Mouse (Mus musculus) lung, postnatal 0 days (tissue): ENCODE results near the gene Fam98c. TPM values are rescaled to one million over a fixed set of nuclear protein-coding genes. Genes with fewer than 3 reads are reported as not detected.
A peak's percentile ranks its signal among the peaks of the same experiment; 100 is the strongest.

Experiments
- ATAC-seq: fragments of 200-750 bp; cut with Nextera tagmentation; 2 replicates; pipeline ENCODE4 v1.8.0; 2017; ENCODE audit warnings: moderate library complexity
- DNase-seq: peaks from one replicate; pipeline ENCODE4 v3.0.0-alpha.2; 2016; ENCODE audit warnings: low spot score
- H3K27ac ChIP-seq: fragments of 300-500 bp; sonication (generic); 2 replicates; pipeline ENCODE4 v1.5.1; 2014; ENCODE audit warnings: antibody characterized with exemption, mild to moderate bottlenecking, low read length, mixed read lengths
- H3K27me3 ChIP-seq: fragments of 300-500 bp; sonication (generic); replicated peaks from 2 replicates; pipeline ENCODE4 v1.6.1; 2014; ENCODE audit warnings: low read length, mixed read lengths; ENCODE audit not compliant: insufficient read depth
- H3K36me3 ChIP-seq: fragments of 300-500 bp; sonication (generic); 2 replicates; pipeline ENCODE4 v1.6.1; 2014; ENCODE audit warnings: low read length, mixed read lengths; ENCODE audit not compliant: insufficient read depth
- H3K4me1 ChIP-seq: fragments of 300-500 bp; sonication (generic); 2 replicates; pipeline ENCODE4 v1.6.1; 2014; ENCODE audit warnings: antibody characterized with exemption, low read depth, low read length, mixed read lengths; ENCODE audit not compliant: insufficient read depth
- H3K4me2 ChIP-seq: fragments of 300-500 bp; sonication (generic); replicated peaks from 2 replicates; pipeline ENCODE4 v1.6.1; 2014; ENCODE audit warnings: low read depth, mild to moderate bottlenecking, low read length, moderate library complexity, mixed read lengths
- H3K4me3 ChIP-seq: fragments of 300-500 bp; sonication (generic); 2 replicates; pipeline ENCODE4 v1.5.1; 2014; ENCODE audit warnings: low read depth, low read length
- H3K9ac ChIP-seq: fragments of 300-500 bp; sonication (generic); replicated peaks from 2 replicates; pipeline ENCODE4 v1.6.1; 2014; ENCODE audit warnings: low read depth, mild to moderate bottlenecking
- H3K9me3 ChIP-seq: fragments of 300-500 bp; sonication (generic); 2 replicates; pipeline ENCODE4 v1.6.1; 2016; ENCODE audit warnings: low read length, mixed read lengths
- CTCF ChIP-seq: IDR thresholded peaks from 2 replicates; pipeline ENCODE4 v1.5.1; 2016; ENCODE audit warnings: antibody characterized with exemption, mild to moderate bottlenecking
- EP300 ChIP-seq: IDR thresholded peaks from 2 replicates; pipeline ENCODE4 v1.6.1; 2016; ENCODE audit warnings: antibody characterized with exemption, mild to moderate bottlenecking, control low read depth
- WGBS: fragments of 180-500 bp; shearing (Covaris S2); extraction: QIAGEN DNeasy Blood & Tissue Kit; methylation state at CpG from one replicate; pipeline ENCODE4 v1.1.7; 2014; 5-methylcytosine and 5-hydroxymethylcytosine counted together
- polyA plus RNA-seq: library from polyadenylated mRNA; unstranded; fragments of >200 nt; fragmentation: Nextera tagmentation; extraction: Ambion mirVana; gene quantifications from 2 replicates; pipeline ENCODE4 v1.2.1, GENCODE M21; 2015

The Fam98c gene
- polyA plus RNA-seq, 1 experiment from 2014 or later = 40.2 TPM

- DNase-seq (peak; percentile 89), ATAC-seq (peak; percentile 92)
- peak overlapping the region; percentile 76 for H3K27ac ChIP-seq
- H3K4me3 ChIP-seq = no peak overlapping the region
- 10% methylated on average over 9 of the region's 9 CpGs for WGBS
- TF ChIP-seq CTCF = no peak
- no peak for TF ChIP-seq EP300
- H3K9me3 ChIP-seq = no peaks in the 10 kb centered on the region
- no peaks in the 10 kb centered on the region for H3K36me3 ChIP-seq
- no peaks in the 10 kb centered on the region for H3K27me3 ChIP-seq
- H3K4me2 ChIP-seq = peak overlapping the region; percentile 25
- no peak overlapping the region for H3K9ac ChIP-seq
- H3K4me1 ChIP-seq = no peaks in the 10 kb centered on the region; the same call in 1 of the 2 replicates
Observed at GRCm38 (mm10) chr7:29162750-29163525, 6.9 kb upstream of the Fam98c start.

DNA sequence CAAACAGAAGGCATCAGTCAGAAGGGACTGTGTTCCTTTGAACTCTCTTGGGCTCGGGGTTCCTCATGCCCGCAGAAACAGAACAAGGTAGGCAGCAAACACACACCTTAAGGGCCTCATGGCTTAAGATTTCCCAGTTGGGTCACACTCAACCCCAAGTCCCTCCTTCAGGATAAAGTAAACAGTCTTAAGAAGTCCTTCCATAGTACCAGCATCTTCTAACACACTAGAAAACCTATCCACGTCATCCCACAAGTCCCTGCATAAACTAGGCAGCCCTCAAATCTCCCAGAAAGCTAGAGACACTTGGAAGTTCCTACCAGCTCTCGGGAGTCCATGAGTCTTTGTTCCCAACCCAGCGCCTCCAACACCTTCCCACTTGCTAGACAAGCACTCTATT, 6.3 kb upstream of the Fam98c start:
- WGBS = 44% methylated on average over 5 of the region's 5 CpGs
- DNase-seq (peak; percentile 69), ATAC-seq (peak; percentile 79)
- Histone ChIP-seq H3K9me3 (no peaks in the 10 kb centered on the region), H3K27ac (peak overlapping the region; percentile 76), H3K4me1 (no peaks in the 10 kb centered on the region; the same call in 1 of the 2 replicates), H3K36me3 (no peaks in the 10 kb centered on the region), H3K9ac (no peak overlapping the region), H3K4me2 (peak overlapping the region; percentile 25), H3K4me3 (no peak overlapping the region), H3K27me3 (no peaks in the 10 kb centered on the region)
- TF ChIP-seq CTCF = no peak
- no peak; the same call in 1 of the 2 replicates for TF ChIP-seq EP300

- H3K4me3 ChIP-seq = no peak overlapping the region
- DNase-seq (no peak), ATAC-seq (no peak)
- H3K36me3 ChIP-seq = no peaks in the 10 kb centered on the region
- no peaks in the 10 kb centered on the region; the same call in 1 of the 2 replicates for H3K4me1 ChIP-seq
- no peak overlapping the region for H3K27ac ChIP-seq
- no peaks in the 10 kb centered on the region for H3K9me3 ChIP-seq
- TF ChIP-seq EP300 (no peak), CTCF (no peak)
- 9% methylated on average over 5 of the region's 5 CpGs for WGBS
- H3K9ac ChIP-seq = no peak overlapping the region
- no peaks in the 10 kb centered on the region for H3K27me3 ChIP-seq
- H3K4me2 ChIP-seq = no peak overlapping the region
Observed at GRCm38 (mm10) chr7:29158264-29158663, 2.2 kb upstream of the Fam98c start.

DNA sequence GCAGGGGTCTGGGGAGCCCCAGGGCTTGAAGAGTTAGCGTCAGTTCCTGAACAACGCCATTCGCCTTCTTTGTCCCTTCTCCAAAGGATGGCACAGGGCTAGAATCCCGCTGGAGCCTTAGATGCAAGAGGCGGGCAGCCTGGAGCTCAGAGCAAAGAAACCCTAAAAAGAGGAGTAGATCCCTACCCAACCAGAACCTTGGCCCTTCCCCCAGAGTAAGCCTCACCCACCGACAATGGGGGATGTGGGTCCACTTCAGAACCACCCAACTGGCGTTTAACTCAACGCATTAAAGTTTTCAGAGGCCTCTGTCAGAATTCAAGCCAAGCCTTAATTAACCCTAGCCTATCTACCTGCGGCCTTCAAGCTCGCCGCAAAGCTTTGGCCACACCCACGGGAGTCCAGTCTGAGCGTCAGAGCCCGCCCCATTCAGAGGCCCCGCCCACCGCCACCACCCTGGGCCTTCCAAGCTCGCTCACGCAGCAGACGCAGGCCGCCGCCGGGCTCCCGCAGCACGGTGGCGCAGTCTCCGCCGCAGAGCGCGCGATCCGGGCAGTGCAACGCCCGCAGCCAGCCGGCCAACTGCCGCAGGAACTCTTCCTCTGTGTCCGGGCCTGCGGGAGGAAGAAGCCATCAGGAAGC, 717 bp downstream of the Fam98c start:
- WGBS = 8% methylated on average over 33 of the region's 37 CpGs
- Histone ChIP-seq H3K9ac (peak overlapping the region; percentile 75), H3K4me3 (peak overlapping the region; percentile 83), H3K27ac (peak overlapping the region; percentile 93), H3K36me3 (no peaks in the 10 kb centered on the region), H3K27me3 (no peaks in the 10 kb centered on the region), H3K4me1 (no peaks in the 10 kb centered on the region), H3K9me3 (no peaks in the 10 kb centered on the region), H3K4me2 (peak overlapping the region; percentile 99)
- DNase-seq = peak; percentile 91
- no peak for TF ChIP-seq EP300
- TF ChIP-seq CTCF = peak; percentile 40
- peak; percentile 94 for ATAC-seq

DNA sequence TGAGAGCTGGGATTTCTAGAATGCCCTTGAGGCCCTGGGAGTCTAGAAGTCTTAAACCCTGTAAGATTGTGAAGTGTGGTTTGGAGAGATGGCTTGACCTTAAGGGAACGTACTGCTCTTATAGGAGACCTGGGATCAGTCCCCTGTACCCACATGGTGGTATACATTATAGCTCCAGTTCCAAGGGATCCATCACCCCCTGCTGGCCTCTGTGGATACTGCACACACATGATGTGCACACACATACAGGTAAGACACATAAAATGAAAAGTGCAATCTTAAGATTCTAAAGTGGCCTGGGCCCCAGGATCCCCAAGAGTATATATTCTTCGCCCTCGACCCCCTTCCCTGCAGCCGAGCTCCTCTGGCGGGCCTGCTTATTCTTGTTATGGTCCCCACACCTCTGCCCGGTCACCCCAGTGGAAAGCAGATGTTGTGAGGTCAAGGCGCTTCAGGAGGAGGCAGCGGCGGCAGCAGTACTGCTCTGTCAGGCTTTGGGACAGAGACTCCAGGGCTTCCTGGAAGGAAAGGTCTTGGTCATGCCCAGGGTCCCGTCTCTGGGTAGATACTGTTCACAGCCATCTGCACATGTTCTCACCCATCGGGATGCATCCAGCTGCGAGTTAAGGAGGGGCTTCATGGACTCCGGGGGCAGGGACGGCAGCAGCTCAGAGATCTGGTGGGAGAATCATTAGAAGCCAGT, 1.9 kb downstream of the Fam98c start:
- 92% methylated on average over 14 of the region's 14 CpGs for WGBS
- H3K4me3 ChIP-seq = no peak overlapping the region
- ATAC-seq (no peak), DNase-seq (no peak)
- H3K9me3 ChIP-seq = no peaks in the 10 kb centered on the region
- H3K27ac ChIP-seq = no peak overlapping the region
- no peak for TF ChIP-seq EP300
- peak; percentile 38 for TF ChIP-seq CTCF
- H3K4me2 ChIP-seq = no peak overlapping the region
- no peak overlapping the region for H3K9ac ChIP-seq
- no peaks in the 10 kb centered on the region for H3K27me3 ChIP-seq
- H3K36me3 ChIP-seq = no peaks in the 10 kb centered on the region
- no peaks in the 10 kb centered on the region for H3K4me1 ChIP-seq

GRCm38 (mm10) chr7:29151486-29151885, 4.5 kb downstream of the Fam98c start:
- WGBS = 57% methylated on average over 10 of the region's 10 CpGs
- H3K9ac ChIP-seq = no peak overlapping the region
- TF ChIP-seq EP300 (no peak), CTCF (no peak)

More at GRCm38 (mm10) chr7:29151486-29151885, 4.5 kb downstream of the Fam98c start:
- H3K4me2 ChIP-seq = no peak overlapping the region
- no peak overlapping the region for H3K4me3 ChIP-seq
- H3K9me3 ChIP-seq = no peaks in the 10 kb centered on the region
- H3K36me3 ChIP-seq = no peaks in the 10 kb centered on the region
- H3K27me3 ChIP-seq = no peaks in the 10 kb centered on the region
- no peaks in the 10 kb centered on the region for H3K4me1 ChIP-seq
- ATAC-seq = no peak
- no peak for DNase-seq
- H3K27ac ChIP-seq = no peak overlapping the region
